Mouse (Mus musculus): ENCODE measurements around the gene 1600014C23Rik.

Gene 1600014C23Rik

DNA sequence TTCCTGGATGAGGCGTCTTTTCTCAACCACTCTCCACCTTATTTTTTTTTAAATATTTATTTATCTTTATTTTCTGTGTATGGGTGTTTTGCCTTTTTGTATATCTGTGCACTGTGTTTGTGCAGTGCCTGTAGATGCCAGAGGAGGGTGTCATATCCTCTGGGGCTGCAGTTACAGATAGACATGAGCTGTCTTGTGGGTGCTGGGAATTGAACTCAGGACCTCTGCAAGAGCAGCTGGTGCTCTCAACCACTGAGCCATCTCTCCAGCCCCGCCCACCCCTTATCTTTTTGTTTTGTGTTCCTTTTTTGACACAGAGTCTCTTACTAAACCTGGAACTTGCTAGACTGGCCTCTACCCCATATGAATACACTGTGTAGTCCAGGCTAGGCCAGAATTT, 6.2 kb downstream of the 1600014C23Rik start:
- in situ Hi-C loops (cut with MboI), result no loop called here

DNA sequence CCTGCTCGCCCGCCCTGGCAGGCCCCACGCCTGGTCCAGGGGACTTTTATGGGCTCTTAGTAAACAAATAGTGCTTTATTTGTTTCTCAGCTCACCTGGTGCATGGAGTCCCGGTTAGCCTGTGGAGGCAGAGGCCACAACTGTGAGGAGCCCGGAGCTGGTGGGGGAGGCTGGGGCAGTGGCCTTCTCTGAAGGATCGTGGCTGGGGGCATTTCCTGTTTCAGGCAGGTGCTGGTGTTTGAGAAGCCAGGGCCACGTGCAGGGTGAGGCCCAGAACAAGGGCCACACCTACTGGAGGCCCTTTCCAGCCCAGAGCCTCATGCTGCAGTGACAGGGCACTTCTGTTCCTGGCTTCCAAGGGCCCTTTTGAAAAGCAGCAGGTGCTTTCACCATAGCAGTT, 7.4 kb downstream of the 1600014C23Rik start:
- in situ Hi-C loops (cut with MboI), result no loop called here

DNA sequence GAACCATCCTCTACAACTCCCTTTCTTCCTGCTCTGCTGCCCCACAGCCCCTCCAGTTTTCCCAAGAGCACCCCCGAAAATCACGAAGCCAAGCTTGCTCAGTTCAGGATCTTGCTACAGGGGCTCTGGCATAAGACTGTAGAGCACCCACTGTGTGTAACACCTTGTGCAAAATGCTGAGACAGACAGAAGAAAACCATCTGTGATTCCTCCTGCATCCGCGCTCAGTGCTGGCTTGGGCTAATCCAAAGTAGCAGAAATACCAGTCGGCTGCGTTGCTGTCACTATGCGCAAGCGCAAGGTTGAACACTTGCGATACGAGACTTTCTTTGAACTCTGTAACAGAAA, 9.1 kb downstream of the 1600014C23Rik start:
- in situ Hi-C loops (cut with MboI), result no loop called here

DNA sequence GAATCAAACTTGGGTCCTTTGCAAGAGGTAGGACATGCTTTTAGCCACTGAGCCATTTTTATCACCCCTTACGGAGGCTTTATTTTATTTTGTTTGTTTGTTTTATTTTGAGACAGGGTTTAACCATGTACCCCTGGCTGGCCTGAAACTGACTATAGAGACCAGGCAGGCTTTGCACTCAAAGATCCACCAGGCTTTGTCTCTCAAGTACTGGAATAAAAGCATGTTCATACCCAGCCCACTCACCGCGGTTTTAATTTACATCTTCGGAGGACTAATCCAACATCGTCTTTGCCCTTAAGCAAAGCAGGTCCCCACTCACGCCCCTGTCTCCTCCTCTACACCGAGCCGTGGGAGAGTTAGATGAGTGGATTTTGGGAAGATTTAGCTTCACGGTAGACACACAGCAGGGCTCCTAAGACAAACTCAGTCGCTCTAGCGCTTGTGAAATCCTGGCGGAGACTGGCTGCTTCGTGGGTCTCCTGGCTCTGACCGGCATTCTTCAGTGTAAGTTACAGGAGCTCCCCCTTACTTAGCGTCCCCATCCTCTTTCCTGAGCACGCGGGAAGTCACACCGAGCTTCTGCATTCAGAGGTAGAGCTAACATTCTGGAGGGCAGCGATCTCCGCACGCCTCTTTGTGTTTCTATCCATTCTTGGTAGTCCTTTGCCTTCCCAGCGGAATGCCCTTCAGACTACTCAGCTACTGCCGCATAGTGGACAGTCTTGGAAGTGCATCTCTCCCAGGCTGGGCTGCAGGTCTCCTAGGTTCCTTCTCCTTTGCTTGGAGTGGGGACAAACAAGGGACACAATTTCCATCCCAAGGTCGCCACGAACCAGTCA, 9.7 kb downstream of the 1600014C23Rik start:
- in situ Hi-C loops (cut with MboI), result no loop called here

DNA sequence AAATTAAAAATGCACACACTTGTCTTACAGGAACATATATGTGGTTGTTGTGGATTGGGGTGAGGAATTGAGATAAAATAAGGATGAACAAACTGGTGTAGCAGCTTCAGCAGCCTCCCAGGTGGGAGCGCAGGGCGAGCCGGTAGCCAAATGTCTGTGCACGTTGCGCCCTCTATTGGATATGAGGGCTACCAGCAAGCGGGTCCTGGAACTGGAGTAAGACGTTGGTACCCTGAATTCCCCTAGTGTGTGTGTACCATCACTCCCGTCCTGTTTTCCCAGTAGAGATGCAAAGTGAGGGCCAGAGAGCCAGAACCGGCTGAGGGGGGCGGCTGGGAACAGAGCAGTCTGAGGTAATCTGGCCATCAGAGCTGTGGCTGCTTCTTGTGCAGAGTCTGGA, 15.3 kb downstream of the 1600014C23Rik start:
- in situ Hi-C loops (cut with MboI), result loop anchor here (5.0 kb wide), 1 partner anchor 46 kb away; no protein-coding TSS in a partner anchor

DNA sequence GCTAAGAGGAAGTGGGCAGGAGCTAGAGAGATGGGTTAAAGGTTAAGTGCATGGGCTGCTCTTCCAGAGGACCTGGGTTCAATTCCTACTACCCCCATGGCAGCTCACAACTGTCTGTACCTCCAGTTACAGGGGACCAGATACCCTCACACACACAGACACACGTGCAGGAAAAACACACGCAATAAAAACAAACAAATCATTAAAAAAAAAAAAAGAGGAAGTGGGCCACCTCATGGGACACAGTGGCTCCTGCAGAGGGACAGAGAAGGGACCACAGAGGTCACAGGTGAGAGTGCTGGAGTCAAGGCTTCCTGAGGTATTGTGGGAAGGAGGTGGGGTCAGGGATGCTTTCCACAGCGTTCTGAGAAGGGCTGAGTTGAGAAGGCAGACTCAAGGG, 22.1 kb downstream of the 1600014C23Rik start:
- in situ Hi-C loops (cut with MboI), result no loop called here

DNA sequence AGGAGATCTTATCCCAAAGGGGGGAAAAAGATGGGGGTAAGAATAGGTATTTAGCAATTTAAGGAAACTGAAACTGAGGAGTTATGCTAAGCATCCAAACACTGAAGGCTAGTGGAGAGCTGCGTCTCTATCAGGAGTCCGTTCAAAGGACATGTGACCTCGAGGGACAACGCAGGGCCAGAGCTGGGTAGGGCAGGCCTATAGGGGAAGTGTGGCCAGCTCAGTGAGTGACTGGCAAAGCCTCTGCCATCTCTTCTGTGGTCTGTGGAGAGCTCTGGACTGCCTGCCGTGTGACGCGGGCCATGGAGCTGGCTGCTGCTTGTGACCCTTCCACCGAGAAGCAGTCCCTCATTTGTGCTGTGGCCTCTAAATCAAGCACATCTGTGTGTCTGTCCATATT, 23.2 kb downstream of the 1600014C23Rik start:
- in situ Hi-C loops (cut with MboI), result no loop called here

DNA sequence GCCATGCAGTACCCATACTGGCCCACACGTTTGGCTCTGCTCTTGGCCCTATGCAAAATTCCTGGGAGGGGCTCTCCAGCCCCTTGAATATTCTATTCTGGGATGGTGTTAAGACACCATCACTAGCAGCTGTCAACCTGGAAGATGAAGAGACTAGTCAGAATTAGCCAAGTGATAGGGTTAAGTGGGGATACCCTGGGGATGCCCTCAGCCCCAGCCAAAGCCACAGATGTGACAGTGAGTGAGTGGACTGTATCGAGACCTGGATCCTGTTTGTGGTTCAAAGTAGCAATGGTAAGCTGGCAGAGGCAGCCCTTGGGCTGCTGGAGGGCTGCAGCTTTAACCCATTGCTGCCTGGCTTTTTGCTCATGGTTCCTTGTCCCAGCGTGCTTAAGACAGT, 23.8 kb downstream of the 1600014C23Rik start:
- in situ Hi-C loops (cut with MboI), result no loop called here

DNA sequence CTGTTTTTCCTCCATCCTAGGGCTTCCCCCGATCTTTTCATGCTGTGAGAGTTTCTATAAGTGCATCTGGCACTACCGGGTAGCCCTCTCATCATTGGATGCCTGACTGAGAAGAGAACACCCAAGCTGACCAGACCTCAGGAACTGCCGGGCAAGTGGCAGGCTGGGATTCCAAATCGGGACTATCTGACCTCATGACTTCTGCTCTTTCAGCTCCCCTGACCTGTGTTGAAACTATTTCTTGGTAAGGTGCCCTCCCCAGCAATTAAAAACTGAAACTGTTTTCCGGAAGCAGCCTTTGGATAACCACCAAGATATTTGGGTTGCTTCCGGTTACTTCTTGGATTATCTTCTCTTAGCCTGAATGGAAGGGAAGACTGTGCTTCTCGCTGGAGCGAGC, 25.5 kb downstream of the 1600014C23Rik start:
- in situ Hi-C loops (cut with MboI), result no loop called here

DNA sequence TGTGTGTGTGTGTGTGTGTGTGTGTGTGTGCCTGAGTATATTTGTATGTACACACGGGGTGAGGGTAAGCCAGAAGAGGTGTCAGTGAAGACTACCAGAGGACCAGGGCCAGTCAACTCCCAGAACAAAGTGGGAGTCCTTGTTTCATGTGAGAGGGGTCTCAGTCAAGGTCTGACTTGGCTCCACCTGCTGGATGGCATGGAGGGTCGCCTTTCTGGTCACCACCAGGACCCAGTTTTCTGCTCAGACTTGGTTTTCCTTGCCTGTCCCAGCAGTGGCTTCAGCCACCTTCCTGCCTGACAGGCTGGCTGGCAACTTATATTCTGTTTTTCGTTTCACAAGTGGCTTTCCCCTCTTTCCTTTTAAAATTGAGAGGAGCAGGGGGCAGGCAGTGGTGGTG, 26.3 kb downstream of the 1600014C23Rik start:
- in situ Hi-C loops (cut with MboI), result no loop called here

DNA sequence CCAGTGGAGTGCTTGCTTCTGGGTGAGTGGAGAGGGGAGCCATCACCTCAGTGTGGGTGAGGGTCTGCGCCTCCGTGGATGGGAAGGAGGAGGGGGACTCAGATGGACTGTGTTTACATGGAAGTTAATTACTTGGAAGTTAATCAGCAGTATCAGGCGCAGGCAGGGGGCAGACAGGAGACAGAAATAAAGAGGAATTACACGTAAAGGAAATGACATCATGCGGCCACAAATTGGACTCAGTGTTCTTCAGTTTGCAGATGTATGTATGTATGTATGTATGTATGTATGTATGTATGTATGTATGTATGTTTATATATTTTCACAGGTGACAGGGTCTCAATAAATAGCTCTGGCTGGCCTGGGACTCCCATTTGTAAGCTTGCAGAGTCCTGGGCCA, 26.8 kb downstream of the 1600014C23Rik start:
- in situ Hi-C loops (cut with MboI), result no loop called here

DNA sequence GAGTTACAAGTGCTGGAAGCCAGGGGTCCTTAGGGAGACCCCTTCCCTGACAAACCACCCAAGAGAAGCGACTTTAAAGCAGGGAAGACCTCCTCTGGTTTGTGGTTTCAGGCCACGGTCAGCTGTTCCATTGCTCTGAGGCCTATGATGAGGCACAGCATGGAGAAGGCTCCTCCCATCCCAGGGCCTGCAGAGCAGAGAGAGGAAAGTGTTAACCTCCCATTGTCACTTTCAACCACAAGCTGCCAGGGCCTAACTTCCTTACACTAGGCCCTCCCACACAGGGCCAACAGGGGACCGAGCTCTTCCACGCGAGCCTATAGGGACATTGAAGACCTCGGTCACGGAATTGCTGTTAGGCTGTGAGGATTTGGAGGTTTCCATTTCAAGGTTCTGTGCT, 30.5 kb downstream of the 1600014C23Rik start:
- in situ Hi-C loops (cut with MboI), result no loop called here

DNA sequence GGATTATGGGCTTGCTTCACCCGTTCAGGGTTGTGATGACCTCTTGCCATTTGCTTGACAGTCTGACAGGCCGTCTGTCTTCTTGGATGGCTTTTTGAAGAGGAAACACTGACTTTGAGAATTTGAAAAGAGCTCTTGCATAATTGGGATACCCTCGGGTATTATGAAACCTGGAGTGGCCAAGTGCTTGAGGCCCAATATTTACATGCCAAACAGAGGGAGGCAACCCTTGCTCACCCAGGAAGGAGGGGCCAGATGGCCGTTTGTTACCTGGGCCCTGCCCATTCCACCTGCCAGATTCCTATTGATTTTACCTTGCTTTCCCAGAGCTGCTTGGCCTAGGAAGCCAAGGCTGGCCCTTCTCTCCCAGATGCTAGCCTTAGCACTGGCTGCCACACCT, 31.4 kb downstream of the 1600014C23Rik start:
- in situ Hi-C loops (cut with MboI), result no loop called here

DNA sequence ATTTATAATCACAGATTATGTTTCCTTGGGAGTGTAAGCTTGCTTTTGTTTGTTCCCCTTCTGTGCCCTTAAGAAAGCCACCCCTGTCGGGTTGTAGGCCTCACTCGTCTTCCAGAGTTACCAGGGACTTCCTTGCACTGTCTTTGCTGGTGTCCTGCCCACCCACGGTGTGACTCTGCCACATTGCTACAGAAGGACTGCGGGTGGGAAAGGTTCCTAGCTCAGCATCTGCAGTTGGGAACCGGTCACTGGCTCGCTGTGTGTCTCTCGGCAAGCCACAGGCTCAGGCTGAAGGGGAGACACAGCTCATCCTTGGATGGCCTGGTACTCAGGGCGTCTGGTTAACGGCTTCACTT, 32.4 kb downstream of the 1600014C23Rik start:
- in situ Hi-C loops (cut with MboI), result no loop called here

DNA sequence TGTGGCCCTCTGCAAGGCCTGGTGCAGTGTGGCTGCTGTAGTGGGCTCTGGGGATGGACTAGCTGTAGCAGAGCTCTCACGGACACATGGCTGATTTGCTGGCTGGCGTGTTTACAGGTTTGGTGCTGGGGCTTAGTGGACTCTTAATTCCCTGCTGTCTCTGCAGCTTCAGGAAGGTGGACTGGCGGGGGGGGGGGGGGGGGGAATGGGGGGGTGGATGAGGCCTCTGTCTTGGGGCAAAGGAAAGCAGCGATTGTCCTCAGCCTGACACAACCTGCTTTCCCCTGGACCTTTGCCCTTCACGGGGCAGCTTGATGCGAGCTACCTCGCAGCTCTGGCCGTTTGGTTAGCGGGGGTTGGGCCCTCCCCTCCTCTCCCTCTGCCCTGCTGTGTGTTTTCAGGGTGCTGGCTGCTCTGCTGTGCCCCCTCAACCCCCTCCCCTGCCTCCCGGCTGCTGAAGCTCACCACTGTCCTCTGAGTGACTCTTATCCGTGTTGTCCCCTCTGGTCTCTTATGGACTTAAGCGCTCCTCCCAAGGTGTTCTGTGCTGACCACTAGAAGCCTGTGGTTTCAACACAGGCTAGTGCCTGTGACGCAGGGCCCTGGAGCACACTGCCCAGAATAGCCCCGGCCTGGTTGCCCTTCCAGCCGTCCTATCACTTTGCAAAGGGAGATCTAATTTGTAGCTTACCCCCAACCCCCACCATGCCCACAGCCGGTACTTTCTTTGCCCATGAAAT, 33.0 kb downstream of the 1600014C23Rik start:
- in situ Hi-C loops (cut with MboI), result no loop called here

DNA sequence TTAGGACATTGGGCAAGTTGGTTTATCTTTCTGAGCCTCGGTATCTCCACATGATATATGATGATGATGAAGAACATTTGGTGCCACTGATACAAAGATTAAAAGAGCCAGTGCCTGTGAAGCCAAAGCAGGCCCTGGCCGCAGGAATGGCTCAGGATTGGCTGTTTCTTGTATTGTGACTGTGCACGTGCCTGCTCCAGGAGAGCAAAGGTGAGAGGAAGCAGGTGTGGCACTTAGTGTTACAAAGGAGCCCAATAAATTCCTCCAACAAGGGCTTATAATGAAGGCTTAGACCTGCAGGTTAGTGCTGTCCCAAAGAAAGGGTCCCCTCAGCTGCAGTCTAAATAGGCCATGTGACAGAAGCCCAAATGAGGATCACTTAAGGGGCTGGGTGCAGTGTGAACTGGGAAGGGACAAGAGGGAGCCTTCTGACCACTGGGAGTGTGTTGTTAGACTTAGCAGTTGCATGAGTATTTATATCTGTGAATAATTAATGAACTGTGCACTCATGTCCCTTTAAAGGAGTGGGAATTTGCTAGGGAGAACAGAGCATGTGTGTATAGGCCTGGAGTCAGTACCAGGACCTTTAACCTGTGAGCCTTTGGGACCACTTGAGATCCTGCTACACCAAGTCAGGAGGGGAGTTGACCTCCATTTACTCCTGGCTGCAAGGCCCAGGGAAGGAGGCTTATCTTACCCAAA, 34.5 kb downstream of the 1600014C23Rik start:
- in situ Hi-C loops (cut with MboI), result no loop called here

DNA sequence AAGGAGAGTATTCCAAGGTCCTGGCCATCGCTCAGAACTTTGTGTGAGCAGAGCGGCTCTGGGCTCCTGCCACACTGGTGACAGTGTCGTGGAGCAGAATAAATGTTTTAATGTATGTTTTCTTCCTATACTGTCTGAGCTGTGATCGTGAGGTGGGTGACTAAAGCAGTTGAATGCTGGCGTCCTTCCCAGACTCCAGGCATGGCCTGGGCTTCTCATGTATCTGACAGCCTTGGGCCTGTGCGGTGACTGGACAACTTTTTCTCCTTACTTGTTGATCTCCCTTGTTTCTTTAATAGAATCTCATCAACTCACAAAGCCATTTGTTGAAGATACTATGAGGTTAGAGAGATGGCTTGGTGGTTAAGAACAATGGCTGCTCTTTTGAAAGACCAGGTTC, 35.3 kb downstream of the 1600014C23Rik start:
- in situ Hi-C loops (cut with MboI), result no loop called here

DNA sequence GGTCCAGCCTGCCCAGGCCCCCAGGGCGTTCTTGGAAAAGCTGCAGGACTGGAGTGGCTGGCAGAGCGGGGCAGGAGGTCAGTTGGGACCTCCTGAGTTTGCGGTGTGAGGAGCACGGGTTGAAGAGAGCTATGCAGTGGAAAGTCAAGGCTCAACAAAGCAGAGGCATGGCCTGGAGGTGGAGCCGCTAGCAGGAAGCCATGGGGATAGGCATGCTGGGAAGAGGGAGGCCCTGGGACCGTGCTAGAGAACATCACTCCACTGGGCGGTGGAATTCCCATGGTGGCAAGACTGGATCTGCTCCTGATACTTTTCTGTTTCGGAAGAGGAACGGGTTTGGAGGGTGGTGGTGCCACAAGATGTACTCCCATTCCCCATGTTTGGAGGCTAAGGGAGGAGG, 36.7 kb downstream of the 1600014C23Rik start:
- in situ Hi-C loops (cut with MboI), result no loop called here

DNA sequence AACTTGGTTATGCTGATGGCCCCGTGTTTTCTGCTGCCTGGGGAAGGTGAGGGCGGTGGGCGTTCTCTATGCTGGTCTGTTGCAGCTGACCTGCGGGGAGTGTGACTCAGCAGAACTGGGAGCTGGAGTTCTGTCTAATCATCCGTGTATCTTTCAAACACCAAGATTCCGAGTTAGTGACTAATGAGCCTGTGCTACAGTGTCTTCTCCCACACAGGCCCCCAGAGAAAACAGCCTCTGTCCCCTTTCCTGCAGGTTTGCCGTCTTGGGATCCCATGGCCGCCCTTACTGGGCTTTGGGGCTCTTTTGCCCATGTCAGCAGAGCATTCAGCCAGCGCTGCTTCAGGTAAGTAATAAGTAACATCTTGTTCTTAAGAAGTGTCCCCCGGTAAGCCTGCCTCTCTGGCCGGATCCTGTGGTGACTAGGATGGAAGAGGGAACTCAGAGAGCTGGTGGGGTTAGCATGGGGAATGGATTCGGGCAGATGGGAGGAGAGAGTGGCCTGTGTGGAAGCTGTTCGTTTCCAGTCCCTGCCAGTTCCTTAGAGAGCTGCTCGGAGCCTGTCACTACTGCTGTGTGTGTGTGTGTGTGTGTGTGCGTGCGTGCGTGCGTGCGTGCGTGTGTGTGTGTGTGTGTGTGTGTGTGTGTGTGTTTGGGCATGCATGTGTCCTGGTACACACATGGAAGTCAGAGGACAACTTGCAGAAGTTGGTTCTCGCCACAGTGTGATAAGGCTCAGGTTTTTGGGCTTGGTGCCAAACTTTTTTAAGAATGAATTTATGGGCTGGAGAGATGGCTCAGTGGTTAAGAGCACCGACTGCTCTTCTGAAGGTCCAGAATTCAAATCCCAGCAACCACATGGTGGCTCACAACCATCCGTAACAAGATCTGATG, 38.2 kb downstream of the 1600014C23Rik start:
- in situ Hi-C loops (cut with MboI), result no loop called here

DNA sequence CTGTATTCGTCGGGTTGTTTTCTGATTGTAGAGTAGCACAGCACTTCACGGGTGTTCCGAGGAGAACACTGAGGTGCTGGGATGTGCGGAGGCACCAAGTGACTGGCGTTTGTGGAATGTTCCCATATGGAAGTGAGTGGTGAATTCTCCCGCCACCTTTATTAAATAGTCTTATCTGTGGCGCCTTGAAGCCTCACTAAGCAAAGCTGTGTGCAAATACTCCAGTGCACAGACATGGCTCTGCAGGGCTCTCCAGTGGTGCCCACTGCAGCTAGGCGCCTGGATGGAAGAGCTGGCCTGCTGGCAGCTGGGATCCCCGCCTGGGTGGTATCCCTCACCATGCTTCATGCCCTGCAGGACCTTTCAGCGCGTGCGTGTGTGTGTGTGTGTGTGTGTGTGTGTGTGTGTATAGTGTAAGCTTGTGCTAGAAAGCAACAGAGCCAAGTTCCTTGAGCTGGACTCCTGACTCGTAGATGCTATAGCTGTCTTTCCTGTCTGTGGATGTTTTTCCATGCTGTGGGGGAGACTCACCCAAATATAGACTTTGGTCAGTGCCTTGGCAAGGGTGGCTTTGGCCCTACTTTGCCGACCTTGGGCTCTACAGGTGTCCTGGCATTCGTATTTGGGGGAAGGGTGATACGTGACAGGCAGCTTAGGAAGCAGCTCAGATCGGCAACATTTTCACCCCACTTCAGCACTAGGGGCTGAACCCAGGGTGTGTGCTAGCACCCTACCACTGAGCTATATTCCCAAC, 39.7 kb downstream of the 1600014C23Rik start:
- in situ Hi-C loops (cut with MboI), result no loop called here

DNA sequence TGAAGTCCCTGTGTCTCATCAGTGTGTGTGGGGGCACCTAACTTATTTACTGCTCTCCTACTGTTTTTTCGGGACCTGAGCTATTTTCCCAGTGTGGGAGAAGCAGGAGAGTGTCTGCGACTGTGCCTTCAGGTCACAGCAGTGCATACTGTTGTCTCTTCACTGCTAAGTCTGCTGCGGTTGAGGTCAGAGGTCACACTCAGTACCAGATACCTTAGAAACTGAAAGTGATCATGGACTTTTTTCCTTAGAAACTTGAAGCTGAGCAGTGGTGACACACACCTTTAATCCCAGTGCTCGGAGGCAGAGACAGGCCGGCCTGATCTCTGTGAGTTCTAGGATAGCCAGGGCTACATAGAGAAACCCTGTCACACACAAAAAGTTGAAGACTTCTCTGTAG, 41.5 kb downstream of the 1600014C23Rik start:
- in situ Hi-C loops (cut with MboI), result no loop called here
